Mouse (Mus musculus): ENCODE data around the gene Ypel1. TPM values are rescaled to one million over a fixed set of nuclear protein-coding genes. Genes with fewer than 3 reads are reported as not detected.

Gene Ypel1
- total RNA-seq, 1 experiment from 2014 or later, result 14.4 TPM

DNA sequence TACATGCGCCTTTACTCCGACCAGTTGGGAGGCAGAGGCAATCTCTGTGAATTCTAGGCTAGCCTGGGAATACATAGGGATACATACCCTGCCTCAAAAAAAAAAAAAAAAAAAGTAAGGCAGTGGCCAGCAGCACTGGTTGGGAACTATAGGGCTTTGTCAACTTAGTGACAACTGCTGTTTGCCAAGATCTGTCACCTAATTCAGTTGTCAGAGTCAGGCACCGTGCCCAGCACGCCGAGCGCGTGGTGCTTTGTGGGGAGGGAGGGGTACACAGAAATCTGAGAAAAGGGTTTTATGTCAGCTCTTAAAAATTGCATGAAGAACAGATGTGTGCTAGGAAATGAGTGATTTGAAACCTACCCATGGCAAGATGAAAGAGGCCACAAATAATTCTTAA is 8.6 kb downstream of the Ypel1 start:
- ATAC-seq (replicated peaks in 1 of 2; ENCODE audit: insufficient read depth in 1 of 2, low FRiP score in 2 of 2, low TSS enrichment in 1 of 2, low read depth in 1 of 2, poor library complexity in 2 of 2, severe bottlenecking in 2 of 2), result no peak

DNA sequence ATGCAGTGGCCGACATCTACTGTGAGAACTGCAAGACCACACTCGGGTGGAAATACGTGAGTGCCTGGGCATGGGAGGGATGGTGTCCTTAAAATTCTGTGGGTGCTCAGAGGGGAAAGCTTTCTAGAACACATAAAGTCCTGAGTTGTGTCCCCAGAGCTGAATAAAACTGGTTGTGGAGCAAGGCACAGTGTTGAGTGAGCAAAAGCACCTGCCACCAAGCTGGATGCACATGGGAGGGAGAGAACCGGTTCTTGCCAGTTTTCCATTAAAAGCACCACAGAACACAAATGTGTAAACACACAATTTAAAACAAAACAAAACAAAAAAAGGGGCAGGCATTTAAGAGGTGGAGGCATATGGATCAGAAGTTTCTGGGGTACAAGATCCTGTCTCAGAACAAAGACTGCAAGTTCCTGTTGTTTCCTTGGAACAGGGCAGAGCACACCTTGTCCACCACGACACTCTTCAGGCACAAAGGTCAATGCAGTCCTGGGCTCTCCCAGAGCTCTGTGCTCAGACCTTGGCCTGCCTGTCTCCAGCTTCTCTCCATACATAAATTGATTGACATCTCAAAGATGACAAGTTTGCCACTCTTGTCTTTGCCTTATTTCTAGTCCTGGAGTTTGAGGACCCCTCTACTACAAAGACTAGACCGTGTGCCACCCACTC is 12.8 kb downstream of the Ypel1 start:
- ATAC-seq (replicated peaks in 1 of 2; ENCODE audit: insufficient read depth in 1 of 2, low FRiP score in 2 of 2, low TSS enrichment in 1 of 2, low read depth in 1 of 2, poor library complexity in 2 of 2, severe bottlenecking in 2 of 2), result no peak

DNA sequence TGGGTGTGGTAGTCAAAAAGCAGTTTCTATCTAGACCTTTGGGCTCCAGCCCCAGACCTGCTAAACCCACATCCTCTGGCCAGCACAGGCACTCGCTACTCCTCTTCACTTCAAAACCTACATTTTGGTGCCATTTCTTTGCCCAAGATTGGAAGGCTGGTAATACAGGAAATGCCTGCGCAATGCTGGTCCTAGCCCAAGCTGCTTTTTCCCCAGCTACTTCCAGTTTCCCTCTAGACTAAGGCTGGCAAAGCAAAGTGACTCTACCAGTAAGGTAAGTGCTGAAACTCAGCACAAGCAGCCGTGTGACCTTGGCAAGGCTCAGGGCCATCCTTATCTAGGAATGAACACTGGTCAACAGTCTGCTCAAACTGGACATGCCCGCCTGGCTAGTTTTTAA is 16.1 kb downstream of the Ypel1 start:
- peak in 1 of 2 experiments; percentile 33; a peak in 1 of 4 replicates for ATAC-seq (replicated peaks in 1 of 2; ENCODE audit: insufficient read depth in 1 of 2, low FRiP score in 2 of 2, low TSS enrichment in 1 of 2, low read depth in 1 of 2, poor library complexity in 2 of 2, severe bottlenecking in 2 of 2)

DNA sequence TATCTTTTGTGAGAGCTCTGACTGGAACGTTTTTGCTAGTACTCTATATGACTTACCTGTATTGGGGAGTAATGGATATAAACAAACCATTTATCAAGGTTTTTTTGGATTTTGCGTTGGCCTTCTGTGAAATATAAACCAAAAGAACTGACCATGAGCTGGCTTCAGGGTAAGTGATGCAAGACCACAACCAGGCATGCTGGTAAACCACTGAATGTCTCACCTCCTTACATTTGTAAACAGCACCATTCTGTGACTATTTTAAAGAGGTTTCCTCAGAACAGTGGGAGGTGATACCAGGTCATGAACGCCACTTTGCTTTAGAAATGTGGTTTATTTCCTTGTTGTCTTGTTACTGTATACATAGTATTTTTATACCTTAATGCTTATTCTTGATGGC is 16.7 kb downstream of the Ypel1 start:
- ATAC-seq (replicated peaks in 1 of 2; ENCODE audit: insufficient read depth in 1 of 2, low FRiP score in 2 of 2, low TSS enrichment in 1 of 2, low read depth in 1 of 2, poor library complexity in 2 of 2, severe bottlenecking in 2 of 2), result no peak

DNA sequence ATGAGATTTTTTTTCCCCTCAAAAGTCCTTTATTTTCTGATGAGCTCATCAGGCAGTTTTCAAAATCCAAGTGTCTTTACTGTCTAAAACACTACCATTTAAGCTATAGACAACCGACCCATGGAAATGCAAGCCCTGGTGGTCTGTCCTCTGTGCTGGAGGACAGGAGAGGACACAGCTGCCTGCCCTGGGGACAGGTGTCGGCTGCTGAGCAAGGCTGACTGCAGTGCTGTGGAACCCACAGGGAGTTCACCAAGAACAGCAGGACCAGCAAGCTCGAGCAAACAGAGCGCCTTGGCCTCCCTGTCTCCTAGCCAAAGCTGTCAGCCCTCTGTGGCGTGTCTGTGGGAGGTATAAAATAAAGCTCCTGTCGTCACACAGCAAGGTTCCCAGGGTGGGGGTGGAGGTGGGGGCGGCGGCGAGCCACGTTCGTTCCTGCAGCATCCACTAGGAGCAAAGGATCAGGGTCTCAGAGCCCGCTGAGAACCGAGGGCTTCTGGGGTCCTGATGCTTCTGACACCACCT is 17.2 kb downstream of the Ypel1 start:
- ATAC-seq (replicated peaks in 1 of 2; ENCODE audit: insufficient read depth in 1 of 2, low FRiP score in 2 of 2, low TSS enrichment in 1 of 2, low read depth in 1 of 2, poor library complexity in 2 of 2, severe bottlenecking in 2 of 2), result no peak

DNA sequence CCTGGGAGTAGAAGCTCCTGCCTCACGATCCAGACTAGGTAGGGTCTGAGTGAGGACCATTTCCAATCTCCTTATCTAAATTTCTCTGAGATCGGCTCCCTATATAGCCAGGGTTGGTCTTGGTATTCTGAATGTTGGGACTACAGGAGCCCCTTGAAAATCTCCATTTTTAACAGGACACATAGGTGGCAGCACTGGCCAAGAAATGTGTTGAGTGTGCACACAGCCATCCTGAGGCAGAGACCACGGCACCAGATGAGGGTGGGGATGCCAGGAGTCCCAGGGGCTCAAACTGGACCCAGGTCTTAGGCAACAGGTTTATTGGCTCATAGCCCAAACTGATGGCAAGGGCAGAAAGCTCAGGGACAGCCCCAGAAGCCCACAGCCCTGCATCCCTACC is 18.9 kb downstream of the Ypel1 start:
- no peak for ATAC-seq (replicated peaks in 1 of 2; ENCODE audit: insufficient read depth in 1 of 2, low FRiP score in 2 of 2, low TSS enrichment in 1 of 2, low read depth in 1 of 2, poor library complexity in 2 of 2, severe bottlenecking in 2 of 2)

DNA sequence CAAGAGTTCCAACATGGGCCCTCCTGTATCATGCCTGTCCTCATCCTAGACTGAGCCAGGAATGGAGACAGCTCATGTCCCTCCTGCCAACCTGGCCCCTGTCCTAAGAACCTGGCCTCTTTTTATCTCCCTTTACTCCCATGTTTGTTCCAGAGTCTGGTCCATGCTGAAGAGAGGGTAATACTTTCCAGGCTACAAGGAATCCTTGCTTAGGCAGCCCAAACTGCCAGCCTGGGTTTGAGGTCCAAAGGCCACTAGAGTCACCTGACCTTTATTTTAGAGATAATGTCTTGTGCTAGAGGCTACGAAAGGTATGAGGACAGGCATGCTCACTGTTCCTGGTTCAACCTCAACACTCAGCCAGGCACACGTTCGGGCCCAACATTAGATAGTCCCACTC is 27.4 kb downstream of the Ypel1 start:
- ATAC-seq (replicated peaks in 1 of 2; ENCODE audit: insufficient read depth in 1 of 2, low FRiP score in 2 of 2, low TSS enrichment in 1 of 2, low read depth in 1 of 2, poor library complexity in 2 of 2, severe bottlenecking in 2 of 2), result no peak

DNA sequence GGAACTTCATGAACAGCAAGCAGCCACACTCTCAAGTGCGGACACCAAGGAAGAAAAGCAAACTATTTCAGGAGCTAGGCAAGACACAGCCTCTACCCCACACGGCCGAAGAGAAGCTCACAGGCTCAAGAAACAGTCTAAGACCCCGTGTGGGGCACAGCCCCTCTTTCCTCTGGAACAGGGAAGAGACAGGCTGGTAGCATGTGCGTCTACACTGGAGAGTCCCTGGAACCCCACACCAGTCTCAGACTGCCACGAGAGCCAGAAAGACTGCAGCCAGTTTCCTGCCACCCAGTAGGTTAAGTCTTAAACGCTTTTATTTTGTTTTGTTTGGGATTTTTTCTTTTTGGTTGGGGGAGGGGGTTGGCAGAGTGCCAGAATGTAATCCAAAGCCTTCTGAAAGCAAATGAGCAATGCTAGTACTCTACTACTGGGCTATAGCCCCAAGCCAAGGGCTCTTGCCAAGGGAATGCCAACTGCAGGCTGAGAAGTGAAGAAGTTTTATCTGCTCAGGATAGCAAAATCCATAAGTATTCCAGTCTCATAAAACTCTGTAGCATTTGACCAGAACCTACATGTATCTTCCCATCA is 33.2 kb downstream of the Ypel1 start:
- ATAC-seq (replicated peaks in 1 of 2; ENCODE audit: insufficient read depth in 1 of 2, low FRiP score in 2 of 2, low TSS enrichment in 1 of 2, low read depth in 1 of 2, poor library complexity in 2 of 2, severe bottlenecking in 2 of 2), result no peak

DNA sequence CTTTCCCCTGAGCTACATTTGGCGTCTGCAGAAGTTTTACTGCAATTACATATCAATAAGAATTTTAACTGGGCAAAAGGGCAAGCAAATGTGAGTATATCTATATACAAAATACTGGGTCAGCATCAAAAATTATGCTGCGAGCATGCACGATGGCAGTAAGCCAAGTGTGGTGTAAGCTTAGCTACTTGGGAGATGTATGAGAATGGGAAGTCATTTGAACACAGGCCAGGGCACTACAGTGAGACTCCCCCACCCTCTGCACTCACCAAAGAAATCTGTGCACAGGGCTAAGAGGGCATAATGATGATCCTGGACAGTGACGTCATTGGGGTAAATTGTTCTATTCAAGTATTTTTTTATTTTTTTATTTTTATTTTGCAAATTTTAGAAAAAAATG is 35.1 kb downstream of the Ypel1 start:
- no peak for ATAC-seq (replicated peaks in 1 of 2; ENCODE audit: insufficient read depth in 1 of 2, low FRiP score in 2 of 2, low TSS enrichment in 1 of 2, low read depth in 1 of 2, poor library complexity in 2 of 2, severe bottlenecking in 2 of 2)

DNA sequence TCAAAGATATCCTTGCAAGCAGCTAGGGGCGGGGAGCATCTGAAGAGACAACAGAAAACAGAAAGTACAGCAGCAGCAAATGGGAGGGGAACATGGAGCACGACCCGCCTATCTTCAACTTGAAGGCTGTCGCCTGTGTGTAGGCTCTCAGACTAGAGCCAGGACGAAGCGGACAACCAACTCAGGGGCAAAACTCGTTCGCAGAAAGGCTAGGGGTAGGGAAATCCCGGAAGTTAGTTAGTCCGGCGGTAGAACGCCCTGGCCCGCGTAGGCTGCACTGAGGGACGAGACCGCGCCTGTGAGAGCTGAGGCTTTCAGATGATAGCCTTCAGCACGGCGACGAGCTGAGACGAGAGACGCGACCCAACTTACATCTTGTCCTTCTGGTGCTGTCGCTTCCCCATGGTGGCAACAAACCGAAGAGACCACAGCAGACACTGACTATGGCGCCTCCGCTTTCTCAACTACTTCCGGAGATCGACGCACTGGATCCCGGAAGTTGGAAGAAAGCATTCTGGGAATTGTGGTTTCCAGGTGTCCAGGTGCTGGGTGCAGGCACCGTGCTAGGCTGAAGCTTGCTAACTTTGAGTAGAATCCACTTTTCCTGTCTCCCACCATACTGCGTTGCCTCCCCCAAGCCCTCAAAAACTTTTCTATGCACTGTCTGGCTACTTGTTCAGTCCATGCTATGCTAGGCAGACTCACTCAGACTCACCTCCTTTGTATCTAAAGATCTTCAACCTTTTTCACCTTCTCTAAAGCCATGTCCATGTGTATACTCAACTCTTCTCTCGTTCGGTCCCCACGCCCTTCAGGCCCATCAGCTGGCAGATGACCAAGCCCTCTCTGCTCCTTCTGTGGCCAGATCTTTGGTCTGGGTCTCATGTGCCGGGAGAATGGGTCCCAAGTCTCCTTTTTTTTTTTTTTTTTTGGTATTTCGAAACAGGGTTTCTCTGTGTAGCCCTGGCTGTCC is 41.6 kb downstream of the Ypel1 start, which contains the start of gene Ppil2:
Ppil2 (minus strand) TSS at position 487 of the 973 bp plus-strand sequence.
- peak; percentile 78 to 91 for ATAC-seq (replicated peaks in 1 of 2; ENCODE audit: insufficient read depth in 1 of 2, low FRiP score in 2 of 2, low TSS enrichment in 1 of 2, low read depth in 1 of 2, poor library complexity in 2 of 2, severe bottlenecking in 2 of 2)

DNA sequence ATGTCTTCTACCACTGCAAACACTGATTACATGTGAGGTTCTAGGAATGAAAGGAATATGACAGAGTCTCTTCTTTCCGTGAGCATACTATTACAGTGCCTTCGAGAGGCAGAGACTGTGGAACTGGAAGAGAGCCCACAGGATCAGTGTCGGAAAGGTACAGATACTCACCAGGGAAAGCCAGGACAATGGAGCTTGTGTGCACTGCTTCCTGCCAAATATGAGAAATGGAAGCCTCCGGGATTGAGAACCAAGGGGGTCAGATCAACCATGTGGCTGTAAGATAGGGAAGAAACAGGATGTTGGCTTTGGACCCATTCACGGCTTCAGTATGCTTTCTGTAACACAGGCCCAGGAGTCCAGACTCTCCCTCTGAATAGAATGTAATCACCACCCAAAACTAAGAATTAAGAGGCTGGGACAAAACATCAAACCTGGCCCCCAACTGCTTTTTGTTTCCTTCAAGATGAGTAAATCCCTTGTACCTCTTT is 47.9 kb downstream of the Ypel1 start:
- ATAC-seq (replicated peaks in 1 of 2; ENCODE audit: insufficient read depth in 1 of 2, low FRiP score in 2 of 2, low TSS enrichment in 1 of 2, low read depth in 1 of 2, poor library complexity in 2 of 2, severe bottlenecking in 2 of 2), result no peak

DNA sequence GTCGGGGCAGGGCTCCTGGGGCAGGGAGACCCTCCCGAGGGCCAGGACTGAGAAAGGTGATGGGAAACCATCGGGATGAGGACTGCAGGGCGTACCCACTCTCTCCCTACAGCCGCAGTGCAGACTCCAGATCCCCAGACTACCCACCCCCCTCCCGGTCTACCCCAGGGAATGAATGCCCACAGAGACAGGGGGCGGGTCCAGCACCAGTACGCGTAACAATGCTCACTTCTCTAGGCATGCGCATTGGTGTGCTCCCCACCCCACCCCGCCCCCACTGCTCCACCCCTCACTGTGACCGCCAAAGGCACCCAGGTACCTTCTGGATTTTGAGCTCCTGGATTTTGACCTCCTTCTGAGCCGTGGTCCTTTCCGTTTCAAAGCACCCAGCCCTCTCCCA is 52.1 kb downstream of the Ypel1 start:
- ATAC-seq (replicated peaks in 1 of 2; ENCODE audit: insufficient read depth in 1 of 2, low FRiP score in 2 of 2, low TSS enrichment in 1 of 2, low read depth in 1 of 2, poor library complexity in 2 of 2, severe bottlenecking in 2 of 2), result no peak

DNA sequence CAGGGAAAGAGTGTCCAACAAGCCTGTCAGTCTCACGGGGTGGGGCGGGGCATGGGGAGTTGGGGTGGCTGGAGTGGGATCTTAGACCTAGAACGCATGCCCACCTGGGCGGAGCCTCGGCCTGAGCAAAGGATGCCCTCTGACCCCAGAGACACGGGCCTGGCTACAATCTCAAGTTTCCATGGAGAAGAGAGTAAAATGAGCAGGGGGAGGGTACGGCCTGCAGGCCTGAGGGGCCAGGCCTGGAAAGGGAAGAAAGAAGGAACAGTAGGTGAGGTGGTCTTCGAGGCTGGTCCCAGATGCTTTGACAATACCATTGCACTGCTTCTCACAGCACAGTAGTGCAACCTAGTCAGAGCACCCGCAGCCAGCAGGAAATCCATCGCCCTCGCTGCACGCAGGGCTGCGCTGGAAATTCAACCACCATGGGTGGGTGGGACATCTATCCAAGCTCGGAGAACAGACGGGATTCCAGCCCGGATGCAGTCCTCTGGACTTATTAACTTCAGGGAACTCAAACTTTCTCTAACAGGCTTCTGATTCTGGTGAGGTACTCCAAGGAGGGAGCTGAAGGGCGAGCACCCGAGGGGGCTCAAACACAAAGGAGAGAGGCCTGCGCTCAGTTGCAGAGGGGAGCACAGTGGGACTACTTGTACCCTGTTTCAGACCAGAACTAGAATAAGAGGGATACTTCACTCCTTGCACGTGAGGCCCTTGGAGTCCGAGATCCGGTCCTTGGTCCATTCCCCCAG is 54.8 kb downstream of the Ypel1 start:
- peak in 1 of 2 experiments; percentile 9; a peak in 1 of 4 replicates for ATAC-seq (replicated peaks in 1 of 2; ENCODE audit: insufficient read depth in 1 of 2, low FRiP score in 2 of 2, low TSS enrichment in 1 of 2, low read depth in 1 of 2, poor library complexity in 2 of 2, severe bottlenecking in 2 of 2)

DNA sequence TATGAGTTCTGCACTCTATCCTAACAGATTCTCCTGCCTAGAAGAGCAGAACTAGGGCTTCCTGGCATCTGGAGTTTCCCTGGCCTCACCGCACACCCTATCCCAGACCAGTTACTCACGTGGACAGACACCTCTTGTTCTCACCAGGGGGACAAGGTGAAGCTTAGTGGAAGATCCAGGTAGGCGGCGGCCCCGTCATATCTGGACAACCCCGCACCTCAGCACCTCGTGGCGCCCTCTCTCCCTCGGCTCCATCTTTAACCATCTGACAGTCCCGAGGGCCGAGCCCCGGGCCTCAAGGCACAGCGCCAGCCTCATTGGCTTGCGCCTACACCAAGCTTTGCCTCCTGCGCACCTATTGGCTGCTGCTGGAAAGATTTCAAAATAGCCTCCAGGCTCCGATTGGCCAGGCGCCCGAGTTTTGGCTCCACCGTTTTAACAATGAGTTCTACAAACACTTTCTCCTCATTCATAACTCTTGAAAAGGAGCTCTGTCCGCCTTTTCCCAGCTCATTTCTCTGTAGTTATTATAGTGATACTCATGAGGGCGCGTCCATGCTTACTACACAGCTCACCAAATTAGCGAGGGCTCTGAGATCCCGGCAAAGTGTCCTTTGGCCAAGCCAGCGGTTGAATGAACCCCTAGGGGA is 55.5 kb downstream of the Ypel1 start, which contains the start of gene 2610318N02Rik:
2610318N02Rik (minus strand) TSS at position 297 of the 650 bp plus-strand sequence.
- peak; percentile 96 to 98 for ATAC-seq (replicated peaks in 1 of 2; ENCODE audit: insufficient read depth in 1 of 2, low FRiP score in 2 of 2, low TSS enrichment in 1 of 2, low read depth in 1 of 2, poor library complexity in 2 of 2, severe bottlenecking in 2 of 2)

DNA sequence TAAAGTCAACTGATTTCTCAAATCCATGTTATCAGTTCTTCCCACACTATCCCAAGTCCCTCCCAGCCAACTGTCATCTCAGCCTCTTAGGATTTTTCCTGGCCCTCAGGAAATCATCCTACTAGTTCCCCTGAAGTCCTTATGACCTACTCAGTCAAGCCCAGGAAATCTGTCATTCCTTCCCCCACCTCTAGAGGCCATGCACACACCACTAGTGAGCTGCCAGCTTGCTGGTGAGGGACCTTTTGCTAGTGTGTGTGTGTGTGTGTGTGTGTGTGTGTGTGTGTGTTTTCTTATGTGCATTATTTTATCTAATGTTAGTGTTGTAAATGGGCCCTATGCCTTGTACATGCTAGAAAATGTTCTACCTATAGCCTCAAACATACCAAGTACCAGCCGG is 57.8 kb downstream of the Ypel1 start:
- no peak for ATAC-seq (replicated peaks in 1 of 2; ENCODE audit: insufficient read depth in 1 of 2, low FRiP score in 2 of 2, low TSS enrichment in 1 of 2, low read depth in 1 of 2, poor library complexity in 2 of 2, severe bottlenecking in 2 of 2)

DNA sequence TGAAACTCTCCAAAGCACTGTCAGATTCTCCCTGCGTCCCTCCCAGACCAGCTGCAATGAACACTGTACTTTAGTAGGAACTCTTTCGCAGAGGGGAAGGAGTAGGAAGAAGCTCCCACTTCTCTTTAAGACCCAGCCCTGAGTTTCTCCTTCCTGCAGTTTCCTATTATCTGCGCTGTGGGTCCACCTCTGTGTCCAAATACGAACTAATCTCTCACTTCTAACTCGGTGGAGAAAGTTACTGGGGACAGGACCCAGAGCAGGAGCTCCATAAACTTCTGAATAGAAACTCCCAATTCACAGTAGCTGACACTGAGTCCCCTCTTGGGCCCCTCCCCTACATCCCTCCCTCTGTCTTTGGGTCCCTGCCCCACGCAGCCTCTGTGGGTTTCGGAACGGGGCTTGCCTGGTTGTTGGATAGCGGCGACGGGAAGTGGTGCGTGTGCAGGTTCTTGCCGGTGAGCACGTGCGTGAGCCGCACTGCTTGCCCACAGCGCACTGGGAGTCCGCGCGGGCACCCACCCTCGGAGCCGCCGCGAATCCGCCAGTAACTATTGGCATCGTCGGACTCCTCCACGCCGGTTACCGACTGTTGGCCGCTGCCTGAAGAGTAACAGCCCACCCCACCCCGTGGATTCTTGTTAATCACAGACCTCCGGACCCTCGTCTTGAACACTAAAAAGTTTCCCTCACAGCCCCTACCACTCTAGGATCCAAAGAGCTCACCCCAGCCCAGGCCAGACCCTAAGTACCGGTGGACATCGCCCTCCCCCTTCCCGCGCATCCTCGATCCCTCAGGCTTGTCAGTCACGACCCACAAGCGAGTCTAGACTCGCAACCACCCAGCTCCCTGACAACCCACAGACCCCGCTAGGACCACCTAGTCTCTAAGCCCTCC is 61.9 kb downstream of the Ypel1 start:
- peak; percentile 30 to 44; a peak in 3 of 4 replicates for ATAC-seq (replicated peaks in 1 of 2; ENCODE audit: insufficient read depth in 1 of 2, low FRiP score in 2 of 2, low TSS enrichment in 1 of 2, low read depth in 1 of 2, poor library complexity in 2 of 2, severe bottlenecking in 2 of 2)
